Mouse (Mus musculus) megakaryocyte, embryonic 14.5 days (primary cell): ENCODE data around the gene Spata33.
"Not testable (repeated sequence)": the region's sequence is repeated elsewhere in the genome, so short reads cannot be mapped to it uniquely, and the experiment has no call there.

Experiments
- FLI1 ChIP-seq: IDR thresholded peaks from 2 replicates; pipeline ENCODE4 v1.6.1; 2012; ENCODE audit warnings: low read length, inconsistent platforms, mixed read lengths
- GATA1 ChIP-seq: IDR thresholded peaks from 3 replicates; pipeline ENCODE4 v1.6.1; 2012; ENCODE audit warnings: mixed read lengths, low read length, inconsistent platforms, borderline replicate concordance

DNA sequence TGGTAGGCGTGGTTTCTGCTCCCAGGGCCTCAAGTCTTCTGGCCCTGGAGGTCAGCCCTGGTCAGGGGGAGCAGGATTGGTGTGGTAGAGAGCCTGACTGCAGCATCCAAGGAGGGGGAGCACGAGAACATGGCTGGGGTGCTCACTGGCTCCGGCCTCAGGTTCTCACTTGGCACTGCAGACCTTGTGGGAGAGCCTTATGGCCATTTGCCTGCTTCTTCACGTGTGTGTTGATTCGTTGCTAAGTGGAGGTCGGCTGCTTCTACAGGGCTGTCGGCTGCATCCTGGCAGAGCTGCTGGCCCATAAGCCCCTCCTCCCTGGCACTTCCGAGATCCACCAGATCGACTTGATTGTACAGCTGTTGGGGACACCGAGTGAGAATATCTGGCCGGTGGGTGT lies 17.7 kb downstream of the Spata33 start:
- TF ChIP-seq GATA1, FLI1: not testable (repeated sequence)
